Mouse (Mus musculus) right cerebral cortex, postnatal 14 days (tissue): ENCODE measurements around the gene Slc2a4.
"Not testable (repeated sequence)": the region's sequence is repeated elsewhere in the genome, so short reads cannot be mapped to it uniquely, and the experiment has no call there.

Experiments used
- DNase-seq: peaks from one replicate; pipeline ENCODE4 v3.0.0; 2022

The Slc2a4 gene

DNA sequence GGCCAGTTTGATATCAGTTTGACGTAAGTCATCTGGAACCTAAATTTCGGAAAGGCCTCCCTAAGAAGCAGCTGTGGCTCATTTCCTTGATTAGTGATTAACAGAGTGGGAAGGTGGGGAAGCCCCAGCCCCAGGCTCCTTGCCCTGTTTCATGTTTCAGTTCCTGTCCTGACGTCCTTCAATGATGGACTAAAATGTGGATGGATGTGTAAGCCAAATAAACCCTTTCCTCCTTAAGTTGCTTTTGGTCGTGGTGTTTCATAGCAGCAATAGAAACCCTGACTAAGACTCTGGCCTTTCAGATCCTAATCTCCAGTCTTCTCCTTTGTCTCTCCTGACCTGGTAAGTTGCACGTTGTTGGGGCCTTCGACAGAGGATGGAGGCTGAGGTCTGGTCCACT, 22.2 kb upstream of the Slc2a4 start:
- no peak for DNase-seq

GRCm38 (mm10) chr11:69968793-69969192, 20.8 kb upstream of the Slc2a4 start:
- DNase-seq = no peak

DNA sequence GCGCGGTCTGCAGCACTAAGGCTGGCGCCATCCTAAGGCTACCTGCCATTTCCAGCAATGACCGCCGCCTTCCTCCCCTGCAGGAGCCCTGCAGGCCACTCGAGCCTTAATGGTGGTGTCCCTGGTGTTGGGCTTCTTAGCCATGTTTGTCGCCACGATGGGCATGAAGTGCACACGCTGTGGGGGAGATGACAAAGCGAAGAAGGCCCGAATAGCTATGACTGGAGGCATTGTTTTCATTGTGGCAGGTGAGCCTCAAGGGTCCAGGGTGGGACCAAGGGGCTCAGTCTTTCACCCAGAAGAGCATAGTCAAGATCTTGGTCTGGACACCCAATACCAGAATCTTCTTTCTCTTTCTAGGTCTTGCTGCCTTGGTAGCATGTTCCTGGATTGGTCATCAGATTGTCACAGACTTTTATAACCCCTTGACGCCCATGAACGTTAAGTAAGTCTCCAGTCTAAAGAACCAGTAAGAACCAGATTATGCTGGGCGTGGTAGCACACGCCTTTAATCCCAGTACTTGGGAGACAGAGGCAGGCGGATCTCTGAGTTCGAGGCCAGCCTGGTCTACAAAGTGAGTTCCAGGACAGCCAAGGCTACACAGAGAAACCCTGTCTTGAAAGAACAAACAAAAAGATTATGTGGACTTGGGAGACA, 19.0 kb upstream of the Slc2a4 start:
- no peak for DNase-seq

GRCm38 (mm10) chr11:69966006-69966859, 18.2 kb upstream of the Slc2a4 start:
- DNase-seq = no peak

DNA sequence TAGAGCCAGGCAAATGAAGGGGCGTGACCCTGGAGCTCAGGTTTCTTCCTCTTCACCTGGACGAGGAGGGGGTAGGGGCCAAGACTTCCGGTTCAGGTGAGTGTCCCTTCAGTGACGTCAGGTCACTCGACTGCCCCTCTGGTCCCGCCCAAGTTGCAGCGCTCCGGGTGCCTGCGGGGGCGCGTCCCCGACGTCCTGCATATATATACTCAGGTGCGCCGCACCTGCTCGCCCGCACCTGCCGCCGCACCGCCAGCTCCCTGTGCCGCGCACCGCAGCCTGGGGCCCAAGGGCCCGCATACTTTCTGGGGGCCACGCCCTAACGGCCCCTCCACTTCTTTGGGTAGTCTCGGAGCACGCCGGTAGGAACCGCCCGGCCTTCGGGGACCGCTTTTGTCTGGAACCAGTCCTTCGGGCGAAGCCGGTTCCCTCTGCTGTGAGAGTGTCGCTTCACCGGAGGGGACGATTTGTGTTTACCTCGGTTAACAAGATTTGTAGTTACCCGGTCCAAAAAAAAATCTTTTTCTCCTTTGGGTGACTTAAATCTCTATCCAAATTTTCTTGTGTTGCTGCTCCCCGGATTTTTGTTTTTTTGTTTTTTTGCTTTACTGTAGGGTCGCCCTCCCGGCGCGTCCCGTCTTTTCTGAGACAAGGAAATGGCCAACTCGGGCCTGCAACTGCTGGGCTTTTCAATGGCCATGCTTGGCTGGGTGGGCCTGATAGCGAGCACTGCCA, 17.4 kb upstream of the Slc2a4 start:
- no peak for DNase-seq

GRCm38 (mm10) chr11:69964650-69965270, 16.8 kb upstream of the Slc2a4 start, which contains the start of gene Cldn7:
Gene Cldn7, plus strand, starts transcription at chr11:69964779.
- DNase-seq = no peak

- no peak for DNase-seq
Measured at GRCm38 (mm10) chr11:69961841-69962240, 13.9 kb upstream of the Slc2a4 start.

- DNase-seq = no peak
Measured at GRCm38 (mm10) chr11:69960616-69961015, 12.6 kb upstream of the Slc2a4 start.

GRCm38 (mm10) chr11:69956218-69956617, 8.2 kb upstream of the Slc2a4 start:
- DNase-seq = no peak

DNA sequence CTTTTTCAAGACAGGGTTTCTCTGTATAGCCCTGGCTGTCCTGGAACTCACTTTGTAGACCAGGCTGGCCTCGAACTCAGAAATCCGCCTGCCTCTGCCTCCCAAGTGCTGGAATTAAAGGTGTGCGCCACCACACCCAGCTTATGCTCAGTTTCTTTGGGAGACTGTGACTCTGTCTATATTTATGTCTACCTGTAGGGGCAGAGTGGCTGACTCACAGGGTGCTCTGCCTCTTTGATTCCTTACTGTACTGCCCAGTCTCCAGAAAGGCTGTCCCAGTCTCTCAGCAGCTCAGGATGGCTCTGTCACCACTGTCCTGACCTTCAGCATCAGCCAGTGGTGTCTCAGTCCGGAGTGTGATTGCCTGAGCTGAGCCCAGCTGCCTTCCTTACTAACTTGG, 7.6 kb upstream of the Slc2a4 start:
- not testable (repeated sequence) for DNase-seq

DNA sequence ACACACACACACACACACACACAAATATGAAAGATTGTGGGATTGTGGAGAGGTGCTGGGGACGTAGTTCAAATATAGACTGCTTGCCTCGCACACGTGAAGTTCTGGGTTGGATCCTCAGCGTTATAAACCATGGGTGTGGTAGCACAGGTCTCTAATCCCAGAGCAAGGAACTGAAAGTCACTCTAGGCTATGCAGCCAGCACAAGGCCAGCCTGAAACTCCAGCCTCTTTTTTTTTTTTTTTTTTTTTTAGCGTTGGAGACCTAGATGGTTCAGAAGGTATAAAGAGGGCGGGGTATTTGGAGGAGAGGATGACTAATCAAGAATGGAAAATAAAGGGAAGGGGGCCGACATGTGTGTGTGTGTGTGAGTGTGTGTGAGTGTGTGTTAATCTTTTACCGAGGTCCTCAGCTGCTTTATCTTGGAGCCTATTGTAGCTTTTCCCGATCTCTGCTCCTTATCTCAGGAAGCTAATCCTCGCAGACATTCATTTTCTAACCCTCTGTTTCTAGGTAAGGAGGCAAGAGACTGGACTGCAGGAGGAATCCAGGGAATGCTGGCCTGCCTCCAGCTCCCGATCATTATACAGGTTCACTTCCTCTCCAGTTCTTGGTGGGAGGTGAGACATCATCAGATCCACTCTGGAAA, 5.4 kb upstream of the Slc2a4 start:
- DNase-seq = no peak

DNA sequence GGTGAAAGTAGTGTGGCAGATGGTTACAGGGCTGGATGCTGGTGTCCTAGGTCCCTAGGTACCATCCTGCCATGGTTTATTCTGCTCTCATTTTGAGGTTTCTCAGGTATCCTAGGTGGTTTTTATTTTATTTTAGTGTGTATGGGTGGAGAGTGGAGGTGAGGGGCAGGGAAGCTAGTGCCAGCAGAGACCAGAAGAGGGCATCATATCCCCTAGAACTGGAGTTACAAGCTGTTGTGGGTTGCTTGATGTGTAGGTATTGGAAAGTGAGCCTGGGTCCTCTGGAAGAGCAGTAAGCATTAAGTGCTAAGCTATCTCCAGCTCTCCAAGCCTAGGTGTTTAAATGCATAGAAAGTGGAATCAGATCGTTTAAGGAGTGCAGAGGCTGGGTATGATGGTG, 4.3 kb upstream of the Slc2a4 start:
- DNase-seq = no peak

GRCm38 (mm10) chr11:69950807-69951459, 2.9 kb upstream of the Slc2a4 start:
- no peak for DNase-seq

- peak; percentile 80 for DNase-seq
Measured at GRCm38 (mm10) chr11:69948763-69949150, 769 bp upstream of the Slc2a4 start.

GRCm38 (mm10) chr11:69947337-69948065, 487 bp downstream of the Slc2a4 start:
- DNase-seq = no peak

DNA sequence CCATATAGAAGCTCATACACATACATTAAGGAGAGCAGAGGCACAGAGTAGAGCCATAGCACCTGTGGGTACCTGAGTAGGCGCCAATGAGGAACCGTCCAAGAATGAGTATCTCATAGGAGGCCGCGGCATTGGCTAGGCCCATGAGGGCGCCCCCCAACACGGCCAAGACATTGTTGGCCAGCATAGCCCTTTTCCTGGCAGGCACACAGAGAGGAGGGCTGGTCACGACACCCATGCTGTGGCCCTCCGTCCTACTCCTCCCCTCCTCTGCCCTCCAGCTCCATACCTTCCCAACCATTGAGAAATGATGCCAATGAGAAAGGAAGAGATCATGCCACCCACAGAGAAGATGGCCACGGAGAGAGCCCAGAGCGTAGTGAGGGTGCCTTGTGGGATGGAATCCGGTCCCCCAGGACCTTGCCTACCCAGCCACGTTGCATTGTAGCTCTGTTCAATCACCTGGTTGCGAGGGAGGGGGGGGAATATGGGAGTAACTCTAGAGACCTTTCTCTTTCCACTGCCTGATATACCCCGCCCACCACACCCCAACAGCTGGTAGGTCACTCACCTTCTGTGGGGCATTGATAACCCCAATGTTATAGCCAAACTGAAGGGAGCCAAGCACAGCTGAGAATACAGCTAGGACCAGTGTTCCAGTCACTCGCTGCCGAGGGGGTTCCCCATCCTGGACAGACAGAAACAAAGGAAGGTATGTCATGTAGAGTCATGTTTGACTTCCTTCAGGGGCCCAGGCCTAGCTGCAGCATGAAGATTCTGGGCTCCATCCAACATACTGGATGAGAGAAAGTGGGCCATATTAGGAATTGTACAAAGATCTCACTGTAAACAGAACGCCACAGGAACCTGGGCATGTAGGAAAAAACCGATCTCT, 1.7 kb downstream of the Slc2a4 start:
- DNase-seq = no peak

GRCm38 (mm10) chr11:69945216-69945615, 2.8 kb downstream of the Slc2a4 start:
- DNase-seq = no peak

GRCm38 (mm10) chr11:69940962-69941361, 7.0 kb downstream of the Slc2a4 start:
- DNase-seq = no peak

GRCm38 (mm10) chr11:69939731-69940130, 8.3 kb downstream of the Slc2a4 start:
- DNase-seq = no peak

GRCm38 (mm10) chr11:69939181-69939580, 8.8 kb downstream of the Slc2a4 start:
- DNase-seq = no peak
